Mouse (Mus musculus) c-Kit-positive CD71-positive TER-119-positive erythroid progenitor cells, embryonic 14.5 days (primary cell): ENCODE measurements around the gene Klf11.
"Not testable (repeated sequence)": the region's sequence is repeated elsewhere in the genome, so short reads cannot be mapped to it uniquely, and the experiment has no call there.

Experiments
- DNase-seq: peaks from one replicate; pipeline ENCODE4 v3.0.0-alpha.2; 2013; ENCODE audit warnings: low spot score

The Klf11 gene

GRCm38 (mm10) chr12:24654065-24654862, 3.2 kb downstream of the Klf11 start:
- DNase-seq: no peak

- DNase-seq: no peak
Measured at GRCm38 (mm10) chr12:24656436-24656835, 5.4 kb downstream of the Klf11 start.

GRCm38 (mm10) chr12:24658998-24659397, 7.9 kb downstream of the Klf11 start:
- no peak for DNase-seq

- no peak for DNase-seq
Measured at GRCm38 (mm10) chr12:24659923-24660322, 8.8 kb downstream of the Klf11 start.

- DNase-seq: no peak
Measured at GRCm38 (mm10) chr12:24661100-24661499, 10.0 kb downstream of the Klf11 start.

- DNase-seq: no peak
Measured at GRCm38 (mm10) chr12:24662131-24662530, 11.1 kb downstream of the Klf11 start.

GRCm38 (mm10) chr12:24680096-24680491, 29.0 kb downstream of the Klf11 start:
- no peak for DNase-seq

GRCm38 (mm10) chr12:24680492-24681285, 29.6 kb downstream of the Klf11 start:
- DNase-seq: no peak

- no peak for DNase-seq
Measured at GRCm38 (mm10) chr12:24681286-24682023, 30.4 kb downstream of the Klf11 start, which contains the start of gene Cys1. Cys1 (minus strand) TSS chr12:24681813.

- no peak for DNase-seq
Measured at GRCm38 (mm10) chr12:24682563-24682962, 31.5 kb downstream of the Klf11 start.

- no peak for DNase-seq
Measured at GRCm38 (mm10) chr12:24683461-24683860, 32.4 kb downstream of the Klf11 start.

- DNase-seq: no peak
Measured at GRCm38 (mm10) chr12:24686038-24686695, 35.1 kb downstream of the Klf11 start.

- no peak for DNase-seq
Measured at GRCm38 (mm10) chr12:24686696-24687346, 35.7 kb downstream of the Klf11 start.

- no peak for DNase-seq
Measured at GRCm38 (mm10) chr12:24690351-24690750, 39.3 kb downstream of the Klf11 start.

- peak; percentile 81 for DNase-seq
Measured at GRCm38 (mm10) chr12:24696500-24697483, 45.7 kb downstream of the Klf11 start.

- peak; percentile 48 for DNase-seq
Measured at GRCm38 (mm10) chr12:24697484-24698204, 46.6 kb downstream of the Klf11 start.

- DNase-seq: no peak
Measured at GRCm38 (mm10) chr12:24698514-24698913, 47.4 kb downstream of the Klf11 start.

GRCm38 (mm10) chr12:24699578-24699977, 48.5 kb downstream of the Klf11 start:
- DNase-seq: no peak

- not testable (repeated sequence) for DNase-seq
Measured at GRCm38 (mm10) chr12:24701621-24702020, 50.5 kb downstream of the Klf11 start.
